Mouse (Mus musculus) testis, adult 2 months (tissue): ENCODE data around the gene Src. TPM values are rescaled to one million over a fixed set of nuclear protein-coding genes. Genes with fewer than 3 reads are reported as not detected.

Experiments
- H3K27ac ChIP-seq: fragments of 200-500 bp; 2 replicates; pipeline ENCODE4 v1.5.1; 2012; ENCODE audit warnings: low read depth, low read length; ENCODE audit not compliant: control insufficient read depth, insufficient read depth
- H3K27me3 ChIP-seq: fragments of 200-500 bp; 2 replicates; pipeline ENCODE4 v1.6.1; 2012; ENCODE audit warnings: mild to moderate bottlenecking, low read length, moderate library complexity; ENCODE audit not compliant: control insufficient read depth, insufficient read depth
- H3K36me3 ChIP-seq: fragments of 200-500 bp; 2 replicates; pipeline ENCODE4 v1.6.1; 2012; ENCODE audit warnings: mild to moderate bottlenecking, low read length; ENCODE audit not compliant: control insufficient read depth, insufficient read depth
- H3K4me1 ChIP-seq: fragments of 200-500 bp; 2 replicates; pipeline ENCODE4 v1.6.1; 2012; ENCODE audit warnings: low read length; ENCODE audit not compliant: control insufficient read depth, insufficient read depth
- H3K4me3 ChIP-seq: fragments of 200-500 bp; 2 replicates; pipeline ENCODE4 v1.5.1; 2012; ENCODE audit warnings: low read depth, mild to moderate bottlenecking, low read length, moderate library complexity, mixed read lengths; ENCODE audit not compliant: control insufficient read depth
- CTCF ChIP-seq: fragments of 200-500 bp; IDR thresholded peaks from 2 replicates; pipeline ENCODE4 v1.5.1; 2012; ENCODE audit warnings: low read depth, mild to moderate bottlenecking, inconsistent platforms, low read length, moderate library complexity; ENCODE audit not compliant: control insufficient read depth, insufficient read depth, insufficient replicate concordance
- POLR2A ChIP-seq: fragments of 200-500 bp; IDR thresholded peaks from 2 replicates; pipeline ENCODE4 v1.6.1; 2012; ENCODE audit warnings: low read depth, mild to moderate bottlenecking, inconsistent platforms, low read length, moderate library complexity; ENCODE audit not compliant: control insufficient read depth
- polyA plus RNA-seq: library from polyadenylated mRNA; depleted of rRNA; stranded (reverse); fragments of >200 nt; gene quantifications from 2 replicates; pipeline ENCODE4 v1.2.3, GENCODE M21; 2012

Src gene
- polyA plus RNA-seq, 1 experiment: 8.7 TPM

GRCm38 (mm10) chr2:157424904-157425642 lies 6.8 kb downstream of the Src start:
- TF ChIP-seq CTCF (no peak), POLR2A (no peak)
- Histone ChIP-seq H3K4me3 (no peak overlapping the region), H3K27ac (no peak overlapping the region), H3K4me1 (peaks cover 9% of the 10 kb centered on the region; the same call in 1 of the 2 replicates), H3K36me3 (no peaks in the 10 kb centered on the region), H3K27me3 (no peaks in the 10 kb centered on the region)

GRCm38 (mm10) chr2:157425643-157425988 lies 7.4 kb downstream of the Src start:
- H3K27ac ChIP-seq: no peak overlapping the region
- H3K36me3 ChIP-seq: no peaks in the 10 kb centered on the region
- no peaks in the 10 kb centered on the region for H3K27me3 ChIP-seq
- no peak overlapping the region for H3K4me3 ChIP-seq
- no peak for TF ChIP-seq POLR2A
- TF ChIP-seq CTCF: no peak
- peaks cover 9% of the 10 kb centered on the region; the same call in 1 of the 2 replicates for H3K4me1 ChIP-seq

GRCm38 (mm10) chr2:157426171-157426570 lies 7.9 kb downstream of the Src start:
- TF ChIP-seq POLR2A (no peak), CTCF (no peak)
- no peak overlapping the region for H3K4me3 ChIP-seq
- peaks cover 9% of the 10 kb centered on the region; the same call in 1 of the 2 replicates for H3K4me1 ChIP-seq
- no peaks in the 10 kb centered on the region for H3K36me3 ChIP-seq
- H3K27ac ChIP-seq: no peak overlapping the region
- H3K27me3 ChIP-seq: no peaks in the 10 kb centered on the region

DNA sequence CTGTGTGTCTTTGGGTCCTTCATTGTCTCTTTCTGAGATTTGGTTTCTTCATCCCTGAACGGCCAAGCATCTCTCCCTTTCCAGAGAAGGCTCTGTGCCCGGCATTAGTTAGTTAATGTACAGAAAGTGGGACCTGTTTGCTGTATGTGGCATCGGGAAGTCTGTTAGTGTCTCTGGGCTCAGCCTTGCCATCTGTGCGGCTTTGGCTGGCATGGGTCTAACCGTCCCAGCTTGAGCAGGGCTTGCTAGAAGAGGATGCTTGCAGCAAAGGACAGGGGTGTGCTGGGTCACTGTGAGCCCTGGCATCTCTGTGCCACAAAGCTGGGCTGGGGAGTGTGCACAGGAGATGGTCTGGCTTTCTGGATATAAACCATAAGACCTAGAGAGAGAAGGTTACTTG lies 8.9 kb downstream of the Src start:
- TF ChIP-seq POLR2A: no peak
- no peak for TF ChIP-seq CTCF
- H3K36me3 ChIP-seq: no peaks in the 10 kb centered on the region
- no peak overlapping the region for H3K4me3 ChIP-seq
- peaks cover 9% of the 10 kb centered on the region; the same call in 1 of the 2 replicates for H3K4me1 ChIP-seq
- no peaks in the 10 kb centered on the region for H3K27me3 ChIP-seq
- H3K27ac ChIP-seq: no peak overlapping the region

DNA sequence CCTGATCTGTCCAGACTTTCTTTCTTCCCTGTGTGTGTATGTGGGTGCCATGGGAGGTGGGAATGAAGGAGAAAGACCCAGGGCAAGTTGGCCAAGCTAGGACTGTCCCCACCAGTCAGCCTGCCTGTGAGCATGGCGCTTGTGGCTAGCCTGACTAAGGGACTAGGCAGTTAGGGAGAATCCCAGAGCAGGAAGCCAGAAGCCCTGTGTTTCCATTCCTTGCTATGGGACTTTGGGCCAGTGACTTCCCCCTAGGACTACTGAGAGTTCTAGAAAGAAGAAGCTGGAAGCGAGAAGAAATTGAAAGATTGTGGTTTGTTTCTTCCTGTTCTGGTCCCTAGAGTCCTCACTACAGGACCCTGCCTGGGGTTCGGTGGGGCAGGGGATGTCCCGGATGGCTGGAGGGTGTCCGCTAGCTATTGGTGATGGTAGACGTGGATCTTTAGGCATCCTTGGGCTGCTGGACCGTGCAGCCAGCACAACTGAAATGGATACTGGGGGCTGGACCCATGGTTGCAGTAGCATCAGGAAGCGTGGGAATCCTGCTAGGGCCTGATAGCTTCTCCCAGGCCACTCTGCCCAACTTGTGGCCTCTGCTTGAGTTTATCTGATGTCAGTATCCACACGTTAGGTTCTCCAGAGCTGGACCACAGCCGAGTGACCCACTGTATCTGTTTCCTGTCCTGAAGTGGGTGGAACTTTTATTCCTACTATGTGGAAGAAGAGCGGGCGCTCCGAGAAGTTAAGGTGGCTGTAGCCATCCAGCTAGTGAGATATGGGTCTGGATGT lies 10.3 kb downstream of the Src start:
- H3K4me3 ChIP-seq: no peak overlapping the region
- H3K4me1 ChIP-seq: peaks cover 7% of the 10 kb centered on the region; the same call in 1 of the 2 replicates
- TF ChIP-seq CTCF: no peak
- no peak for TF ChIP-seq POLR2A
- H3K36me3 ChIP-seq: no peaks in the 10 kb centered on the region
- no peaks in the 10 kb centered on the region for H3K27me3 ChIP-seq
- H3K27ac ChIP-seq: no peak overlapping the region

GRCm38 (mm10) chr2:157429735-157430134 lies 11.5 kb downstream of the Src start:
- no peaks in the 10 kb centered on the region for H3K36me3 ChIP-seq
- TF ChIP-seq POLR2A (no peak), CTCF (no peak)
- no peak overlapping the region for H3K27ac ChIP-seq

More at GRCm38 (mm10) chr2:157429735-157430134, 11.5 kb downstream of the Src start:
- H3K27me3 ChIP-seq: no peaks in the 10 kb centered on the region
- H3K4me3 ChIP-seq: no peak overlapping the region
- H3K4me1 ChIP-seq: peaks cover 5% of the 10 kb centered on the region; the same call in 1 of the 2 replicates
